Mouse (Mus musculus): ENCODE measurements around the gene Atxn7. TPM values are rescaled to one million over a fixed set of nuclear protein-coding genes. Genes with fewer than 3 reads are reported as not detected.
A peak's percentile ranks its signal among the peaks of the same experiment; 100 is the strongest.
"Not testable (repeated sequence)": the region's sequence is repeated elsewhere in the genome, so short reads cannot be mapped to it uniquely, and the experiment has no call there.

Gene Atxn7
- polyA plus RNA-seq, 1 experiment from 2014 or later = 4.0 TPM

DNA sequence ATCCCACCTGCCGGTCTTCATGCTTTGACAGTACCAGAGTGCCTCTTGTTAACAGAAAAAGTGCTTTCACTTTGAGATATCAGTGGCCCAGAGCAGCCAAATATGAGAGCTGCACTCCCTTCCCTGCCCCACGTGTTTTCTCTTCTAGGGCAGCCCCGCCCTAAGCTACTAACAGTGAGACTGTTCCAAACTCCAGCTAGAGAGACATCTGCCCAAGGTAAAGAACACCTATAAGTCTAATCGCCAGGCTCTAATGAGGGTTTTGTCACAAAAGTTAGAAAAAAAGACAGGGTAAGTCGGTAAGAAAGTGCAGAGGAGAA lies 27.2 kb upstream of the Atxn7 start:
- Histone ChIP-seq H3K9ac (ENCODE audit: low read depth, low read length) (no peak overlapping the region; the same call in 1 of the 2 replicates), H3K4me3 (replicated peaks; ENCODE audit: low read depth, low read length) (peak overlapping the region; percentile 27), H3K27ac (no peak overlapping the region), H3K27me3 (ENCODE audit: insufficient read depth, low read length) (no peaks in the 10 kb centered on the region), H3K9me3 (replicated peaks; ENCODE audit: low read length) (no peaks in the 10 kb centered on the region), H3K4me1 (replicated peaks; ENCODE audit: insufficient read depth, low read length) (no peaks in the 10 kb centered on the region), H3K4me2 (ENCODE audit: low read length) (peak overlapping the region; percentile 59), H3K36me3 (ENCODE audit: insufficient read depth, low read length) (no peaks in the 10 kb centered on the region)
- DNase-seq (ENCODE audit: low spot score) (no peak), ATAC-seq (replicated peaks; ENCODE audit: low FRiP score, low read depth) (no peak)
- no peak for TF ChIP-seq CTCF (IDR thresholded peaks at IDR 0.05; ENCODE audit: low read depth)
- WGBS = 39% methylated on average over 5 of the region's 5 CpGs

DNA sequence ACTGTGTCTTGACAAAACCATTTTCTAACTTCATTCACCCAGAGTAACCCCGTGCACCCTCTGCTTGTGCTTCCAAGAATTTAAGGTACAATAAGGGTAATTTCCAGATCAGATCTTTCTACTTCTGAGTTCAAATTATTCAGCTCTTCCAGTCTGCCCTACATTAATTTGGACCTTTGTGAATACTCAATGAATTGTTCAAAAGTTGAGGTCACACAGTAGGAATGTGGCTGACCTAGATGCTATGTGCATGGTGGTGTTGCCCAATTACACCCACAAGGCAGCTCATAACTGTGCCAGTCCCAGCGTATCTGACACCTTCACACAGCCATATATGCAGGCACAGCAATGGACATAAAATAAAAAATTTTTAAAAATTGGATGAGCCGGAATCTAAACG lies 16.6 kb upstream of the Atxn7 start:
- no peak for TF ChIP-seq CTCF (IDR thresholded peaks at IDR 0.05; ENCODE audit: low read depth)
- no peak for ATAC-seq (replicated peaks; ENCODE audit: low FRiP score, low read depth)
- 96% methylated on average over 4 of the region's 4 CpGs for WGBS
- H3K4me2 ChIP-seq (ENCODE audit: low read length) = no peak overlapping the region
- no peak overlapping the region for H3K4me3 ChIP-seq (replicated peaks; ENCODE audit: low read depth, low read length)
- no peak for DNase-seq (ENCODE audit: low spot score)
- H3K36me3 ChIP-seq (ENCODE audit: insufficient read depth, low read length) = 0 out of 2 replicates have a peak, but pooled peaks cover 12% of the 10 kb centered on the region
- no peaks in the 10 kb centered on the region for H3K4me1 ChIP-seq (replicated peaks; ENCODE audit: insufficient read depth, low read length)
- no peaks in the 10 kb centered on the region for H3K27me3 ChIP-seq (ENCODE audit: insufficient read depth, low read length)
- H3K9me3 ChIP-seq (replicated peaks; ENCODE audit: low read length) = no peaks in the 10 kb centered on the region
- no peak overlapping the region for H3K27ac ChIP-seq
- H3K9ac ChIP-seq (ENCODE audit: low read depth, low read length) = no peak overlapping the region

DNA sequence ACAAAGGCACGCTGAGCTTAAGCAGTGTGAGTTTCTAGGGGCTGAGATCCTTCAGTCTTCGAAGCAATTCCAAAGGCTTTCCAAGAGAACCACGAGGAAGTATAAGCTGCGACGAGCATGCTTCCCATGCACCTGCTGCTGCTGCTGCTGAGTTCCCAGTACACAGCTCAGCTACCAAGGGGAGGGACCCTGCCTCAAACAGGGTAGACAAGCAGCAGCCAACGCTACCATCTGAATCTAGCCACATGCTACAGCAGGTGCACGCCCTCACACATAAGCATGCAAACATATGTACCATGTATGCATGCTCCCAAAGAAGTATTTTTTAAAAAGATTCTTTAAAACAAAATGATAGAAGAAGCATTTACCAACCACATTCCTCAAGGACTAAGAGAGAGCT lies 12.9 kb upstream of the Atxn7 start:
- DNase-seq (ENCODE audit: low spot score) = no peak
- 93% methylated on average over 7 of the region's 7 CpGs for WGBS
- peaks cover 26% of the 10 kb centered on the region; the same call in 1 of the 2 replicates for H3K36me3 ChIP-seq (ENCODE audit: insufficient read depth, low read length)
- no peak for ATAC-seq (replicated peaks; ENCODE audit: low FRiP score, low read depth)
- H3K4me1 ChIP-seq (replicated peaks; ENCODE audit: insufficient read depth, low read length) = no peaks in the 10 kb centered on the region
- no peaks in the 10 kb centered on the region for H3K9me3 ChIP-seq (replicated peaks; ENCODE audit: low read length)
- H3K4me2 ChIP-seq (ENCODE audit: low read length) = no peak overlapping the region
- no peak for TF ChIP-seq CTCF (IDR thresholded peaks at IDR 0.05; ENCODE audit: low read depth)
- no peak overlapping the region for H3K4me3 ChIP-seq (replicated peaks; ENCODE audit: low read depth, low read length)
- H3K27ac ChIP-seq = no peak overlapping the region
- H3K9ac ChIP-seq (ENCODE audit: low read depth, low read length) = no peak overlapping the region
- no peaks in the 10 kb centered on the region for H3K27me3 ChIP-seq (ENCODE audit: insufficient read depth, low read length)

DNA sequence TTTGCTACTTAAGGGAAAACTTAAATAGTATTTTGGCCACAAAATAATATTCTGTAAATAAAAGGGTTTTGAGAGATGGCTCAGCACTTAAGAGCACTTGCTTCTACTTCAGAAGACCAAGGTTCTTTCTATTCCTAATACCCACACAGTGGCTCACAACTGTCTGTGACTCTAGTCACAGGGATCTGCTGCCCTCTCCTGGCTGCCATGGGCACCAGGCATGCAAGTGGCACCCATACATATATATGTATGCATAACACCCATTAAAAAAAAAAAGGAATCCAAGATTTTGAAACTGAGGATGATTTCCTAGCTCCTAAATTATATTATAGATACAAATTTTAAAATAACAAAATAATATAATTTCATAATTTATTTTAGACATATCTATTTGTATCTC lies 10.8 kb upstream of the Atxn7 start:
- no peak overlapping the region for H3K9ac ChIP-seq (ENCODE audit: low read depth, low read length)
- H3K4me2 ChIP-seq (ENCODE audit: low read length) = no peak overlapping the region
- no peak overlapping the region for H3K4me3 ChIP-seq (replicated peaks; ENCODE audit: low read depth, low read length)
- no peak for ATAC-seq (replicated peaks; ENCODE audit: low FRiP score, low read depth)
- H3K27ac ChIP-seq = no peak overlapping the region
- no peaks in the 10 kb centered on the region for H3K4me1 ChIP-seq (replicated peaks; ENCODE audit: insufficient read depth, low read length)
- peaks cover 26% of the 10 kb centered on the region; the same call in 1 of the 2 replicates for H3K36me3 ChIP-seq (ENCODE audit: insufficient read depth, low read length)
- DNase-seq (ENCODE audit: low spot score) = peak; percentile 40
- no peaks in the 10 kb centered on the region for H3K9me3 ChIP-seq (replicated peaks; ENCODE audit: low read length)
- peak; percentile 61 for TF ChIP-seq CTCF (IDR thresholded peaks at IDR 0.05; ENCODE audit: low read depth)
- H3K27me3 ChIP-seq (ENCODE audit: insufficient read depth, low read length) = no peaks in the 10 kb centered on the region

DNA sequence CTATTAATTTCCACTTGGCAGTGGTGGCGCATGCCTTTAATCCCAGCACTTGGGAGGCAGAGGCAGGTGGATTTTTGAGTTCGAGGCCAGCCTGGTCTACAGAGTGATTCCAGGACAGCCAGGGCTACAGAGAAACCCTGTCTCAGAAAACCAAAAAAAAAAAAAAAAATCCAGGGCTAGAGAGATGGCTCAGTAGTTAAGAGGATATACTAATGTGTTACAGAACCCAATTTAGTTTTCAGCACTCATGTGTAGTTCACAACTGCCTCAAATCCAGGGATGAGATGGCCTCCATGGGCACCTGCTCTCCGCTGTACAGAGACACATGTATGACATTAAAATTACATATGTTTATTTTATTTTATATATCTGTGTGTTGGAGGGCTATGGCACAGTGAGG lies 9.1 kb upstream of the Atxn7 start:
- not testable (repeated sequence) for H3K27me3 ChIP-seq (ENCODE audit: insufficient read depth, low read length); DNase-seq (ENCODE audit: low spot score); ATAC-seq (replicated peaks; ENCODE audit: low FRiP score, low read depth); H3K4me2 ChIP-seq (ENCODE audit: low read length); H3K9ac ChIP-seq (ENCODE audit: low read depth, low read length); H3K27ac ChIP-seq; H3K9me3 ChIP-seq (replicated peaks; ENCODE audit: low read length); H3K4me3 ChIP-seq (replicated peaks; ENCODE audit: low read depth, low read length); H3K4me1 ChIP-seq (replicated peaks; ENCODE audit: insufficient read depth, low read length)
- peaks cover 26% of the 10 kb centered on the region; the same call in 1 of the 2 replicates for H3K36me3 ChIP-seq (ENCODE audit: insufficient read depth, low read length)
- WGBS = 92% methylated on average over 3 of the region's 3 CpGs

- DNase-seq (ENCODE audit: low spot score) = peak; percentile 46
- TF ChIP-seq CTCF (IDR thresholded peaks at IDR 0.05; ENCODE audit: low read depth) = no peak
Measured at GRCm38 (mm10) chr14:13960079-13960478, 1.2 kb upstream of the Atxn7 start.

More at GRCm38 (mm10) chr14:13960079-13960478, 1.2 kb upstream of the Atxn7 start:
- Histone ChIP-seq H3K4me3 (replicated peaks; ENCODE audit: low read depth, low read length) (peak overlapping the region; percentile 83), H3K9me3 (replicated peaks; ENCODE audit: low read length) (no peaks in the 10 kb centered on the region), H3K27me3 (ENCODE audit: insufficient read depth, low read length) (no peaks in the 10 kb centered on the region), H3K27ac (peak overlapping the region; percentile 89; the same call in 1 of the 2 replicates), H3K4me1 (replicated peaks; ENCODE audit: insufficient read depth, low read length) (no peaks in the 10 kb centered on the region; the same call in 1 of the 2 replicates), H3K4me2 (ENCODE audit: low read length) (peak overlapping the region; percentile 75), H3K36me3 (ENCODE audit: insufficient read depth, low read length) (no peaks in the 10 kb centered on the region), H3K9ac (ENCODE audit: low read depth, low read length) (peak overlapping the region; percentile 97)
- ATAC-seq (replicated peaks; ENCODE audit: low FRiP score, low read depth) = no peak; the same call in 1 of the 2 replicates
- under 1% methylated on average over 9 of the region's 9 CpGs for WGBS
